Mouse (Mus musculus): ENCODE data around the gene Dmpk. TPM values are rescaled to one million over a fixed set of nuclear protein-coding genes. Genes with fewer than 3 reads are reported as not detected.

Gene Dmpk
- total and polyA plus RNA-seq, 3 experiments: 0.30 to 0.56 (median 0.36) TPM

- no peak overlapping the region for H3K4me3 ChIP-seq (replicated peaks in 1 of 3; ENCODE audit: low read depth in 2 of 3, low read length in 2 of 3, poor library complexity in 1 of 3)
- H3K9me3 ChIP-seq (replicated peaks; ENCODE audit: low read length): no peaks in the 10 kb centered on the region
- no peak overlapping the region for H3K4me2 ChIP-seq (ENCODE audit: insufficient read depth, low read depth, poor library complexity, severe bottlenecking)
- dilution Hi-C loops (cut with MboI; ENCODE audit: extremely low pct_ligation_motif_present, extremely low pct_unique_long_range_greater_than_20kb, low sequenced_read_pairs): no loop called here
- DNase-seq (ENCODE audit: extremely low read depth): peak; percentile 66
- H3K9ac ChIP-seq (ENCODE audit: insufficient read depth, low read depth): no peak overlapping the region
- no peaks in the 10 kb centered on the region for H3K36me3 ChIP-seq (replicated peaks in 1 of 2; ENCODE audit: control insufficient read depth in 1 of 2, insufficient read depth in 1 of 2, low read length in 1 of 2)
- H3K27me3 ChIP-seq (replicated peaks): peaks cover 77% of the 10 kb centered on the region
- no peaks in the 10 kb centered on the region for H3K79me2 ChIP-seq (replicated peaks; ENCODE audit: control insufficient read depth, extremely low read depth, insufficient read depth, poor library complexity, severe bottlenecking)
- H3K27ac ChIP-seq (ENCODE audit: insufficient read depth, low read depth): no peak overlapping the region
- H3K4me1 ChIP-seq (ENCODE audit: control insufficient read depth in 1 of 2, insufficient read depth in 2 of 2): peaks cover 21 to 43% of the 10 kb centered on the region in 2 experiments
- in situ Hi-C loops (cut with MboI; ENCODE audit: low pct_ligation_motif_present, low pct_unique_long_range_greater_than_20kb, low sequenced_read_pairs): no loop called here
- TF ChIP-seq MAFK (IDR thresholded peaks at IDR 0.05; ENCODE audit: insufficient replicate concordance, low read length) (no peak), BHLHE40 (IDR thresholded peaks at IDR 0.05; ENCODE audit: low read depth, low read length) (no peak), CTCF (conservative IDR thresholded peaks at IDR 0.05 in 1 of 2, IDR thresholded peaks at IDR 0.05 in 1 of 2; ENCODE audit: low read depth in 2 of 2, low read length in 2 of 2) (peak; percentile 56 to 94), HCFC1 (IDR thresholded peaks at IDR 0.05; ENCODE audit: low read depth, low read length) (no peak), RAD21 (IDR thresholded peaks at IDR 0.05; ENCODE audit: low read depth, low read length) (peak; percentile 74), SMC3 (IDR thresholded peaks at IDR 0.05; ENCODE audit: low read depth, low read length) (peak; percentile 88), NRF1 (IDR thresholded peaks at IDR 0.05; ENCODE audit: low read depth, low read length) (no peak), E2F4 (IDR thresholded peaks at IDR 0.05; ENCODE audit: insufficient replicate concordance, low read depth, low read length) (no peak), POLR2AphosphoS2 (IDR thresholded peaks at IDR 0.05; ENCODE audit: low read depth, low read length) (no peak)
Measured at GRCm38 (mm10) chr7:19088813-19089212, 5.2 kb downstream of the Dmpk start.

- no peak for DNase-seq (ENCODE audit: extremely low read depth)
- dilution Hi-C loops (cut with MboI; ENCODE audit: extremely low pct_ligation_motif_present, extremely low pct_unique_long_range_greater_than_20kb, low sequenced_read_pairs): no loop called here
- Histone ChIP-seq H3K79me2 (replicated peaks; ENCODE audit: control insufficient read depth, extremely low read depth, insufficient read depth, poor library complexity, severe bottlenecking) (no peaks in the 10 kb centered on the region), H3K9me3 (replicated peaks; ENCODE audit: low read length) (no peaks in the 10 kb centered on the region), H3K4me1 (ENCODE audit: control insufficient read depth in 1 of 2, insufficient read depth in 2 of 2) (peaks cover 5 to 29% of the 10 kb centered on the region in 2 experiments; a peak in 3 of 4 replicates), H3K36me3 (replicated peaks in 1 of 2; ENCODE audit: control insufficient read depth in 1 of 2, insufficient read depth in 1 of 2, low read length in 1 of 2) (no peaks in the 10 kb centered on the region), H3K4me3 (replicated peaks in 1 of 3; ENCODE audit: low read depth in 2 of 3, low read length in 2 of 3, poor library complexity in 1 of 3) (no peak overlapping the region), H3K4me2 (ENCODE audit: insufficient read depth, low read depth, poor library complexity, severe bottlenecking) (no peak overlapping the region), H3K27me3 (replicated peaks) (peaks cover 82% of the 10 kb centered on the region), H3K27ac (ENCODE audit: insufficient read depth, low read depth) (no peak overlapping the region), H3K9ac (ENCODE audit: insufficient read depth, low read depth) (no peak overlapping the region)
- no peak for TF ChIP-seq MAX (IDR thresholded peaks at IDR 0.05; ENCODE audit: low read length)
- no peak for TF ChIP-seq HCFC1 (IDR thresholded peaks at IDR 0.05; ENCODE audit: low read depth, low read length)
- TF ChIP-seq GABPA (IDR thresholded peaks at IDR 0.05; ENCODE audit: insufficient replicate concordance, low read depth, low read length): no peak
- no peak for TF ChIP-seq USF2 (conservative IDR thresholded peaks at IDR 0.05; ENCODE audit: low read depth, low read length)
- no peak for TF ChIP-seq MEF2A (IDR thresholded peaks at IDR 0.05; ENCODE audit: borderline replicate concordance, low read depth, low read length)
- no peak for TF ChIP-seq TCF12 (IDR thresholded peaks at IDR 0.05; ENCODE audit: low read depth, low read length)
- TF ChIP-seq NELFE (IDR thresholded peaks at IDR 0.05; ENCODE audit: low read depth, low read length): no peak
- TF ChIP-seq SIN3A (IDR thresholded peaks at IDR 0.05; ENCODE audit: low read length): no peak
- TF ChIP-seq ZMIZ1 (IDR thresholded peaks at IDR 0.05; ENCODE audit: low read depth, low read length): no peak
- TF ChIP-seq ZC3H11A (IDR thresholded peaks at IDR 0.05; ENCODE audit: low read depth, low read length): no peak
- TF ChIP-seq TBP (conservative IDR thresholded peaks at IDR 0.05; ENCODE audit: low read depth, low read length): no peak
- no peak for TF ChIP-seq POLR2A (IDR thresholded peaks at IDR 0.05; ENCODE audit: low read depth, low read length)
- TF ChIP-seq PAX5 (IDR thresholded peaks at IDR 0.05; ENCODE audit: low read length): no peak
- no peak for TF ChIP-seq ZNF384 (IDR thresholded peaks at IDR 0.05; ENCODE audit: low read depth, low read length)
- no peak for TF ChIP-seq BHLHE40 (IDR thresholded peaks at IDR 0.05; ENCODE audit: low read depth, low read length)
- no peak for TF ChIP-seq ZKSCAN1 (IDR thresholded peaks at IDR 0.05; ENCODE audit: borderline replicate concordance, low read depth, low read length)
- TF ChIP-seq E2F4 (IDR thresholded peaks at IDR 0.05; ENCODE audit: insufficient replicate concordance, low read depth, low read length): no peak
- in situ Hi-C loops (cut with MboI; ENCODE audit: low pct_ligation_motif_present, low pct_unique_long_range_greater_than_20kb, low sequenced_read_pairs): no loop called here
Measured at GRCm38 (mm10) chr7:19091913-19092312, 8.3 kb downstream of the Dmpk start.

All from CH12.LX (cell line).